Mouse (Mus musculus): Measurements from ENCODE around the gene Zbtb9.
"Not testable (repeated sequence)": the region's sequence is repeated elsewhere in the genome, so short reads cannot be mapped to it uniquely, and the experiment has no call there.

Gene Zbtb9

GRCm38 (mm10) chr17:26971247-26971905 is 1.6 kb upstream of the Zbtb9 start:
- no peak for DNase-seq (ENCODE audit: low read depth)

GRCm38 (mm10) chr17:26972107-26972506 is 860 bp upstream of the Zbtb9 start:
- no peak for DNase-seq (ENCODE audit: low read depth)

GRCm38 (mm10) chr17:26974547-26974946 is 1.6 kb downstream of the Zbtb9 start:
- DNase-seq (ENCODE audit: low read depth): no peak

GRCm38 (mm10) chr17:26975415-26975814 is 2.4 kb downstream of the Zbtb9 start:
- no peak for DNase-seq (ENCODE audit: low read depth)

- DNase-seq (ENCODE audit: low read depth): not testable (repeated sequence)
Measured at GRCm38 (mm10) chr17:26977354-26977753, 4.4 kb downstream of the Zbtb9 start.

GRCm38 (mm10) chr17:26979426-26979825 is 6.5 kb downstream of the Zbtb9 start:
- no peak for DNase-seq (ENCODE audit: low read depth)

- DNase-seq (ENCODE audit: low read depth): no peak
Measured at GRCm38 (mm10) chr17:26981050-26981449, 8.1 kb downstream of the Zbtb9 start.

GRCm38 (mm10) chr17:26983382-26983781 is 10.4 kb downstream of the Zbtb9 start:
- DNase-seq (ENCODE audit: low read depth): no peak

- no peak for DNase-seq (ENCODE audit: low read depth)
Measured at GRCm38 (mm10) chr17:26985503-26986179, 12.7 kb downstream of the Zbtb9 start.

GRCm38 (mm10) chr17:26990521-26990920 is 17.6 kb downstream of the Zbtb9 start:
- DNase-seq (ENCODE audit: low read depth): no peak

- no peak for DNase-seq (ENCODE audit: low read depth)
Measured at GRCm38 (mm10) chr17:26994410-26994809, 21.4 kb downstream of the Zbtb9 start.

- no peak for DNase-seq (ENCODE audit: low read depth)
Measured at GRCm38 (mm10) chr17:26995006-26995405, 22.0 kb downstream of the Zbtb9 start.

- no peak for DNase-seq (ENCODE audit: low read depth)
Measured at GRCm38 (mm10) chr17:26995562-26995961, 22.6 kb downstream of the Zbtb9 start.

- DNase-seq (ENCODE audit: low read depth): no peak
Measured at GRCm38 (mm10) chr17:26997661-26998060, 24.7 kb downstream of the Zbtb9 start.

- DNase-seq (ENCODE audit: low read depth): no peak
Measured at GRCm38 (mm10) chr17:26998283-26998682, 25.3 kb downstream of the Zbtb9 start.

GRCm38 (mm10) chr17:26999996-27000395 is 27.0 kb downstream of the Zbtb9 start:
- DNase-seq (ENCODE audit: low read depth): no peak

GRCm38 (mm10) chr17:27001151-27001550 is 28.2 kb downstream of the Zbtb9 start:
- DNase-seq (ENCODE audit: low read depth): no peak

GRCm38 (mm10) chr17:27001889-27002288 is 28.9 kb downstream of the Zbtb9 start:
- DNase-seq (ENCODE audit: low read depth): no peak

- no peak for DNase-seq (ENCODE audit: low read depth)
Measured at GRCm38 (mm10) chr17:27004431-27004830, 31.5 kb downstream of the Zbtb9 start.

GRCm38 (mm10) chr17:27004903-27005485 is 32.0 kb downstream of the Zbtb9 start:
- DNase-seq (ENCODE audit: low read depth): no peak

- no peak for DNase-seq (ENCODE audit: low read depth)
Measured at GRCm38 (mm10) chr17:27005644-27006043, 32.7 kb downstream of the Zbtb9 start.

GRCm38 (mm10) chr17:27008277-27008676 is 35.3 kb downstream of the Zbtb9 start:
- no peak for DNase-seq (ENCODE audit: low read depth)

GRCm38 (mm10) chr17:27011167-27011566 is 38.2 kb downstream of the Zbtb9 start:
- no peak for DNase-seq (ENCODE audit: low read depth)
